ENCODE assay signal across 16 mouse cellular contexts in genomic region chr9:98704131-98704530, GRCm38 (mm10).
DNase-seq lines count a peak whose midpoint lies in the region.
"Had no signal": no experiment of that assay in that cellular context is flagged by ENCODE, and none has a peak within 500 bp of the region (broad histone marks: within the 10 kb centered on the region; RNA-seq: fewer than 3 reads in every experiment).

No protein-coding gene starts in this region.

- DNase-seq in lung, adult 18-20 months, result peak; percentile 51 to 68
- DNase-seq in lung, postnatal 10 days, result no peak
- peak; percentile 16 for DNase-seq in R1 (ENCODE audit: low read depth, low spot score)
- DNase-seq in embryo, embryonic 11 days, result peak; percentile 57
- DNase-seq in mesoderm, embryonic 11.5 days (ENCODE audit: low read depth, low spot score), result peak; percentile 34
- no peak for DNase-seq in left cerebral cortex, postnatal 14 days (ENCODE audit: low spot score in 2 of 2)
- no peak for DNase-seq in right cerebral cortex, postnatal 36 days (ENCODE audit: low spot score in 2 of 2)
- no peak for DNase-seq in cerebellum, postnatal 4 days (ENCODE audit: low spot score in 2 of 2)
- DNase-seq: adrenal gland, adult 2 months; cerebellum, adult 2 months; gastrocnemius, postnatal 14 days; kidney, postnatal 10 days; layer of hippocampus, adult 9-11 months; liver; right cerebral cortex, postnatal 25 days; thymus, postnatal 25 days had no signal

- intact Hi-C loops in left cerebral cortex, postnatal 14 days (cut with DNase I), result no loop called here

Comparison
In these comparisons a context has a peak if more than half of its experiments do, and no peak if none do; other contexts are left out.
1. DNase-seq: peak in lung, adult 18-20 months (2 of 2), R1 (single experiment), embryo, embryonic 11 days (single experiment) and mesoderm, embryonic 11.5 days (single experiment); none in lung, postnatal 10 days (single experiment), left cerebral cortex, postnatal 14 days (0 of 2), right cerebral cortex, postnatal 36 days (0 of 2) and cerebellum, postnatal 4 days (0 of 2).